Mouse (Mus musculus) myocyte (in vitro differentiated cells): Measurements from ENCODE around the gene Pik3r5.

Source experiments
- CEBPB ChIP-seq: IDR thresholded peaks from 2 replicates; pipeline ENCODE4 v1.6.1; 2011; ENCODE audit warnings: mild to moderate bottlenecking, moderate library complexity; ENCODE audit not compliant: poor library complexity, insufficient read depth, severe bottlenecking
- MAX ChIP-seq: IDR thresholded peaks from one replicate; pipeline ENCODE4 v1.6.1; 2011; ENCODE audit warnings: low read depth, mild to moderate bottlenecking, control low read depth
- POLR2A ChIP-seq: IDR thresholded peaks from one replicate; pipeline ENCODE4 v1.6.1; 2011; ENCODE audit warnings: low read depth, mild to moderate bottlenecking, control low read depth, moderate library complexity; ENCODE audit not compliant: insufficient read length

- TF ChIP-seq MAX: no peak
- TF ChIP-seq POLR2A: no peak
- no peak for TF ChIP-seq CEBPB
Observed at GRCm38 (mm10) chr11:68465090-68465489, 33.2 kb downstream of the Pik3r5 start.
